Mouse (Mus musculus): ENCODE measurements around the gene Spin1. TPM values are rescaled to one million over a fixed set of nuclear protein-coding genes. Genes with fewer than 3 reads are reported as not detected.
"Not testable (repeated sequence)": the region's sequence is repeated elsewhere in the genome, so short reads cannot be mapped to it uniquely, and the experiment has no call there.

Spin1 gene
- polyA plus RNA-seq, 1 experiment from 2014 or later, result 117 TPM

DNA sequence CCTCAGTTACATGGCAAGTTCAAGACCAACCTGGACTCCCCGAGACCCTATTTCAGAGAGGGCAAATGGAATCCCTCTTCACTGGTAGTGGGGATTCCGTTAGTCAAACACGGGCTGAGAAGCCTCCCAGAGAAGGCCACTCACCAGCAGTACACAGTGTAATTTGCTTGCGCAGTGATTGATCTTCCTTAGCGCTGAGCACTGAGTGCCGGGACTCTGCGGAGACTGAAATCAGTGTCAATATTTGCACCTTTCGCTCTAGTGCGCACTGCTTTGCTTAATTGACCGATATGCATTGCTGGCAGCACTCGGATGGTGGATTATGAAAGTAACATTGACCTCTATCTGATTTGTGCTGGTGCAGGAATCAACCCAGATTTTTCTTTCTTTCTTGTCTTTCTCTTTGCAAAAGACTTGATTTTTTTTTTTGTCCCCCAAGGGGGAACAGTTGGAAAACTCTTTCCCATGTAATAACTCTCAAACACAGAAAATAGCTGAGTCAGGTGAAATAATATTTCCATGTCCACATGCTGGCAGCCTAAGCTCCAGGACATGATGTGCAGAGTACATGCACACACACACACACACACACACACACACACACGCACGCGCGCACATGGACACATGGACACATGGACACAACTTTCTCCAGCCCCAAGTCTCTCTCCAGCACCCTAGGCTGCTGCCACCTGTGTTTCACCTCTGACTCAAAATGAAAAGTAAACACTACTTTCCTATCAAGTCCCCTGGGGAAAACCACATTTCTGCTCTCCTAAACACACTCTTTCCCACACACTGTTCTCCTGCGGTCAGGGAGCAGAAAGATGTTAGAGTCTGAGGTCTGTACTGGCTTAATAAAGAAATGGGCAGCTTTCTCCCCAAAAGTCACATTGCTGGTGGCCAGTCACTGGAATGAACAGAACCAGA is 27.5 kb upstream of the Spin1 start:
- Histone ChIP-seq H3K4me1 (ENCODE audit: control insufficient read depth, insufficient read depth, low read length) (no peaks in the 10 kb centered on the region), H3K4me3 (ENCODE audit: low read depth, low read length) (no peak overlapping the region), H3K9ac (ENCODE audit: low read length) (no peak overlapping the region), H3K4me2 (ENCODE audit: low read depth) (no peak overlapping the region), H3K9me3 (ENCODE audit: control insufficient read depth, low read length) (no peaks in the 10 kb centered on the region), H3K27ac (ENCODE audit: low read depth, low read length) (no peak overlapping the region), H3K27me3 (ENCODE audit: control insufficient read depth, insufficient read depth, low read length) (no peaks in the 10 kb centered on the region), H3K36me3 (ENCODE audit: control insufficient read depth, insufficient read depth, low read length) (no peaks in the 10 kb centered on the region)
- DNase-seq (ENCODE audit: low spot score) (no peak), ATAC-seq (ENCODE audit: insufficient read depth, low FRiP score, low TSS enrichment) (no peak)
- 87% methylated on average over 16 of the region's 16 CpGs for WGBS

- no peak for DNase-seq (ENCODE audit: low spot score)
- no peak for ATAC-seq (ENCODE audit: insufficient read depth, low FRiP score, low TSS enrichment)
These were observed 26.5 kb upstream of the Spin1 start for GRCm38 (mm10) chr13:51074081-51074680.

GRCm38 (mm10) chr13:51076191-51076590 is 24.5 kb upstream of the Spin1 start:
- not testable (repeated sequence) for DNase-seq (ENCODE audit: low spot score); H3K4me3 ChIP-seq (ENCODE audit: low read depth, low read length); H3K27ac ChIP-seq (ENCODE audit: low read depth, low read length); H3K36me3 ChIP-seq (ENCODE audit: control insufficient read depth, insufficient read depth, low read length); H3K9me3 ChIP-seq (ENCODE audit: control insufficient read depth, low read length); H3K4me2 ChIP-seq (ENCODE audit: low read depth); H3K27me3 ChIP-seq (ENCODE audit: control insufficient read depth, insufficient read depth, low read length); H3K9ac ChIP-seq (ENCODE audit: low read length); H3K4me1 ChIP-seq (ENCODE audit: control insufficient read depth, insufficient read depth, low read length); ATAC-seq (ENCODE audit: insufficient read depth, low FRiP score, low TSS enrichment)
- WGBS, result 92% methylated on average over 14 of the region's 14 CpGs

More at GRCm38 (mm10) chr13:51074081-51074680, 26.5 kb upstream of the Spin1 start:
- Histone ChIP-seq H3K4me2 (ENCODE audit: low read depth) (no peak overlapping the region), H3K36me3 (ENCODE audit: control insufficient read depth, insufficient read depth, low read length) (no peaks in the 10 kb centered on the region), H3K27ac (ENCODE audit: low read depth, low read length) (no peak overlapping the region), H3K9ac (ENCODE audit: low read length) (no peak overlapping the region), H3K4me1 (ENCODE audit: control insufficient read depth, insufficient read depth, low read length) (no peaks in the 10 kb centered on the region), H3K9me3 (ENCODE audit: control insufficient read depth, low read length) (no peaks in the 10 kb centered on the region), H3K4me3 (ENCODE audit: low read depth, low read length) (no peak overlapping the region), H3K27me3 (ENCODE audit: control insufficient read depth, insufficient read depth, low read length) (no peaks in the 10 kb centered on the region)
- WGBS, result 86% methylated on average over 6 of the region's 6 CpGs

DNA sequence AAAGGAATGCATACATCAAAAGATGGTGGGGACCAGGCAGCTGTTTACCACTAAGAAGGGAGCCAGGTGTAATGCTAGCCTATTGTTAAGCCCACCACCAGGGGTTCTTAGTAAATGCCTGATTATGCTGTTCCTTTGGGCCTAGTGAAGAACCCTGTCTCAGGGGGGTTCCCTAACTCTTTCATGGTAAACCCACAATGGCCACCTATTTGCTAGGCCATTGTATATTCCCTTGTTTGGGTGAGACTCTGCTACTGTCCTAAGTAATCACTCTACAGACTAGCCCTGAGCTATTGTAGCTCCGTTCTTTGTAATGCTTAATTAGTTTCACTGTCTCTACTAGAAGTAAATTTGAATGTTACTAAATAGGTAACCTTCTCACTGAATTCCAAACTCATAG is 22.1 kb upstream of the Spin1 start:
- not testable (repeated sequence) for H3K4me2 ChIP-seq (ENCODE audit: low read depth); H3K27me3 ChIP-seq (ENCODE audit: control insufficient read depth, insufficient read depth, low read length); DNase-seq (ENCODE audit: low spot score); H3K9ac ChIP-seq (ENCODE audit: low read length); H3K36me3 ChIP-seq (ENCODE audit: control insufficient read depth, insufficient read depth, low read length); ATAC-seq (ENCODE audit: insufficient read depth, low FRiP score, low TSS enrichment); H3K27ac ChIP-seq (ENCODE audit: low read depth, low read length); H3K4me3 ChIP-seq (ENCODE audit: low read depth, low read length); H3K4me1 ChIP-seq (ENCODE audit: control insufficient read depth, insufficient read depth, low read length); H3K9me3 ChIP-seq (ENCODE audit: control insufficient read depth, low read length)
- WGBS, result 67% methylated on average over 1 of the region's 1 CpGs

- no peak for ATAC-seq (ENCODE audit: insufficient read depth, low FRiP score, low TSS enrichment)
- H3K4me1 ChIP-seq (ENCODE audit: control insufficient read depth, insufficient read depth, low read length), result no peaks in the 10 kb centered on the region
- H3K4me2 ChIP-seq (ENCODE audit: low read depth), result no peak overlapping the region
- no peak overlapping the region for H3K27ac ChIP-seq (ENCODE audit: low read depth, low read length)
- no peaks in the 10 kb centered on the region for H3K9me3 ChIP-seq (ENCODE audit: control insufficient read depth, low read length)
- H3K4me3 ChIP-seq (ENCODE audit: low read depth, low read length), result no peak overlapping the region
- DNase-seq (ENCODE audit: low spot score), result no peak
- H3K27me3 ChIP-seq (ENCODE audit: control insufficient read depth, insufficient read depth, low read length), result no peaks in the 10 kb centered on the region
- H3K36me3 ChIP-seq (ENCODE audit: control insufficient read depth, insufficient read depth, low read length), result no peaks in the 10 kb centered on the region
- no peak overlapping the region for H3K9ac ChIP-seq (ENCODE audit: low read length)
- WGBS, result 88% methylated on average over 2 of the region's 2 CpGs
These were observed 19.9 kb upstream of the Spin1 start for GRCm38 (mm10) chr13:51080801-51081200.

DNA sequence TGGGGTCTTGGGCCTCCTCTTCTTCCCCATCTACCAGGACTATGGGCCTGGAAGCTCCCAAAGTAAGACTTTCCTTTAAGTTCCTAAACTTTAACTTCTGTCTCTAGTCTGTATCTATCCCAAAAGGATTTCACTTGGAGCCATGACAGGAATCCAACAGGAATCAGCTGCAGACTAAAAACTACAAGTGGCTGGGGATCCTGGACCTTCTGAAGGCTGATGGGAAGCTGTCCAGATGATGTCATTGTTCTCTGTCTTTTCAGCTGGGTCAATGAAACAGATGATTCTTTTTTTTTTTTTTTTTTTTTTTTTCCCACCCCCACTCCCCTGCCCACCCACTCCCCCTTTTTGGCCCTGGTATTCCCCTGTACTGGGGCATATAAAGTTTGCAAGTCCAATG is 16.4 kb upstream of the Spin1 start:
- no peaks in the 10 kb centered on the region for H3K36me3 ChIP-seq (ENCODE audit: control insufficient read depth, insufficient read depth, low read length)
- DNase-seq (ENCODE audit: low spot score) (no peak), ATAC-seq (ENCODE audit: insufficient read depth, low FRiP score, low TSS enrichment) (no peak)

GRCm38 (mm10) chr13:51085941-51086340 is 14.7 kb upstream of the Spin1 start:
- H3K27ac ChIP-seq (ENCODE audit: low read depth, low read length), result no peak overlapping the region
- WGBS, result 95% methylated on average over 11 of the region's 11 CpGs
- ATAC-seq (ENCODE audit: insufficient read depth, low FRiP score, low TSS enrichment) (no peak), DNase-seq (ENCODE audit: low spot score) (no peak)
- H3K9ac ChIP-seq (ENCODE audit: low read length), result no peak overlapping the region
- H3K27me3 ChIP-seq (ENCODE audit: control insufficient read depth, insufficient read depth, low read length), result no peaks in the 10 kb centered on the region
- no peak overlapping the region for H3K4me2 ChIP-seq (ENCODE audit: low read depth)
- no peaks in the 10 kb centered on the region for H3K9me3 ChIP-seq (ENCODE audit: control insufficient read depth, low read length)
- H3K4me3 ChIP-seq (ENCODE audit: low read depth, low read length), result no peak overlapping the region
- no peaks in the 10 kb centered on the region for H3K4me1 ChIP-seq (ENCODE audit: control insufficient read depth, insufficient read depth, low read length)
- H3K36me3 ChIP-seq (ENCODE audit: control insufficient read depth, insufficient read depth, low read length), result no peaks in the 10 kb centered on the region

More for the DNA sequence above, 16.4 kb upstream of the Spin1 start:
- Histone ChIP-seq H3K9ac (ENCODE audit: low read length) (no peak overlapping the region), H3K4me2 (ENCODE audit: low read depth) (no peak overlapping the region), H3K9me3 (ENCODE audit: control insufficient read depth, low read length) (no peaks in the 10 kb centered on the region), H3K4me1 (ENCODE audit: control insufficient read depth, insufficient read depth, low read length) (no peaks in the 10 kb centered on the region), H3K4me3 (ENCODE audit: low read depth, low read length) (no peak overlapping the region), H3K27me3 (ENCODE audit: control insufficient read depth, insufficient read depth, low read length) (no peaks in the 10 kb centered on the region), H3K27ac (ENCODE audit: low read depth, low read length) (no peak overlapping the region)

DNA sequence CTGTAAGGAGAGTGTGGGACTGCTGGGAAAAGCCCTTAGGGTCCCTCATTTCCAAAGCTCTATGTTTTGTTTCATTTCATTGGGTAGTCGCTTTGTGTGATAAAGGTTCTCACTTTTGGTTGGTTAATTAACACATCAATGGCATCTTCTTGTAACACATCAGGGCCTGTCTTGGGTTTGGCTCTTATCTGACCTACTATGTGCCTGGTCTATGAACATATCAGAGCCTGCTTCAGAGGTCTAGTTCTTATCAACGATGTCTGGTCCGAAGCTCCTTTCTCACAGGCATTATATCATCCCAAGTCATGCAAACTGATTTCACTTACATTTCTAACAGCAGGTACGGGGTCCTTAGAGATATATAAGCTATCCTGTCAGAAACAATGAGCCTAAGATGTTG is 13.4 kb upstream of the Spin1 start:
- Histone ChIP-seq H3K4me1 (ENCODE audit: control insufficient read depth, insufficient read depth, low read length) (no peaks in the 10 kb centered on the region), H3K4me2 (ENCODE audit: low read depth) (no peak overlapping the region), H3K27ac (ENCODE audit: low read depth, low read length) (no peak overlapping the region), H3K27me3 (ENCODE audit: control insufficient read depth, insufficient read depth, low read length) (no peaks in the 10 kb centered on the region), H3K4me3 (ENCODE audit: low read depth, low read length) (no peak overlapping the region), H3K36me3 (ENCODE audit: control insufficient read depth, insufficient read depth, low read length) (no peaks in the 10 kb centered on the region), H3K9me3 (ENCODE audit: control insufficient read depth, low read length) (no peaks in the 10 kb centered on the region), H3K9ac (ENCODE audit: low read length) (no peak overlapping the region)
- ATAC-seq (ENCODE audit: insufficient read depth, low FRiP score, low TSS enrichment) (no peak), DNase-seq (ENCODE audit: low spot score) (no peak)
- WGBS, result 90% methylated on average over 4 of the region's 4 CpGs

DNA sequence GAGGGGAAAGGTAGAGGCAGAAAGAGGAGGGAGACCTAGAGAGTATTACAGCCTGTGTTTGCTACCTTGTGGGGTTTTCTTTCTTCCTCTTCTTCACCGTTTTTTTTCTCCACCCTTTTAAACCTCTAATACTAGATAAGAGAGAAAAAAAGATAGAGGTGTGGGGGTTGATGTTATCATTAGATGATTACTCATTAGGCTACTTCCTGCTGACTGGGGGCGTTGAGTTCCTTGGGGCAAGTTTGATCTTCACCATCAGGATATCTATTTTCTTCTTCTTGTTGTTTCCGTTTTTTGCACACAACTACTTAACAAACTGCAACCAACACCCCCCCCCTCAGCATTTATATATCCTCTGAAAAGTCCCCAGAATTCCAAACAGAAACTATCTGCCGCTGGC is 12.5 kb upstream of the Spin1 start:
- 95% methylated on average over 3 of the region's 4 CpGs for WGBS
- DNase-seq (ENCODE audit: low spot score) (no peak), ATAC-seq (ENCODE audit: insufficient read depth, low FRiP score, low TSS enrichment) (no peak)
- H3K9ac ChIP-seq (ENCODE audit: low read length), result no peak overlapping the region
- no peak overlapping the region for H3K27ac ChIP-seq (ENCODE audit: low read depth, low read length)
- no peaks in the 10 kb centered on the region for H3K27me3 ChIP-seq (ENCODE audit: control insufficient read depth, insufficient read depth, low read length)
- no peak overlapping the region for H3K4me3 ChIP-seq (ENCODE audit: low read depth, low read length)
- no peaks in the 10 kb centered on the region for H3K4me1 ChIP-seq (ENCODE audit: control insufficient read depth, insufficient read depth, low read length)
- H3K36me3 ChIP-seq (ENCODE audit: control insufficient read depth, insufficient read depth, low read length), result no peaks in the 10 kb centered on the region
- H3K4me2 ChIP-seq (ENCODE audit: low read depth), result no peak overlapping the region
- H3K9me3 ChIP-seq (ENCODE audit: control insufficient read depth, low read length), result no peaks in the 10 kb centered on the region

All from neural tube, embryonic 11.5 days (tissue).